Mouse (Mus musculus) liver, adult 2 months (tissue): ENCODE measurements around the gene Mettl15.

Source experiments
- CTCF ChIP-seq: fragments of 200-500 bp; IDR thresholded peaks from 2 replicates; pipeline ENCODE4 v1.5.1; 2011; ENCODE audit warnings: low read depth, low read length, control low read depth
- POLR2A ChIP-seq: fragments of 200-500 bp; IDR thresholded peaks from 2 replicates; pipeline ENCODE4 v1.6.1; 2011; ENCODE audit warnings: low read length, control low read depth; ENCODE audit not compliant: insufficient read depth; ENCODE audit errors: extremely low read depth

DNA sequence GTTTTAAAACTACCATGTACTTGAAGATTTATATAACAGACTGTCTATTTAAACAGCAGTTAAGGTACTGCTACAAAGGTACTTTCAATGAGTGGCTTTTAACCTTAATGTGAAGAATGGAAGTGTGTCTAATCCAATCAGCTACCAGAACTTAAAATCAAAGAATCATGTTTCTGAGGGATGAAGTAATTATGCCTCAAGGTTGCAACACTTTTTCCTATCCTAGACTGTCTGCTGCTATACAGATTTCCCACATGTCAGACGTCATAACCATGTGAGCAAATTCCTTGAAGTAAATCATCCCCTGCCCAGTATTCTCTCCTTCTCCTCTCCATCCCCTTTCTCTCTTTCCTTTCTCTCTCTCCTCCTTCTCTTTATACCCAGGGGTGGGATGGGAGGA, 140.2 kb downstream of the Mettl15 start:
- no peak for TF ChIP-seq CTCF
- no peak for TF ChIP-seq POLR2A
